Mouse (Mus musculus) hindbrain, embryonic 10.5 days (tissue): ENCODE measurements around the gene Eef2. TPM values are rescaled to one million over a fixed set of nuclear protein-coding genes. Genes with fewer than 3 reads are reported as not detected.
"Not testable (repeated sequence)": the region's sequence is repeated elsewhere in the genome, so short reads cannot be mapped to it uniquely, and the experiment has no call there.

ENCODE experiments used
- DNase-seq: peaks from one replicate; pipeline ENCODE4 v3.0.0-alpha.2; 2017; ENCODE audit warnings: low spot score
- H3K27ac ChIP-seq: fragments of 300-500 bp; sonication (generic); 2 replicates; pipeline ENCODE4 v1.5.1; 2016; ENCODE audit warnings: mild to moderate bottlenecking, moderate library complexity
- H3K27me3 ChIP-seq: fragments of 300-500 bp; sonication (generic); 2 replicates; pipeline ENCODE4 v1.6.1; 2016; ENCODE audit warnings: mild to moderate bottlenecking; ENCODE audit not compliant: poor library complexity, insufficient read depth, severe bottlenecking
- H3K36me3 ChIP-seq: fragments of 300-500 bp; sonication (generic); 2 replicates; pipeline ENCODE4 v1.6.1; 2016; ENCODE audit warnings: mild to moderate bottlenecking, moderate library complexity
- H3K4me1 ChIP-seq: fragments of 300-500 bp; sonication (generic); replicated peaks from 2 replicates; pipeline ENCODE4 v1.6.1; 2016; ENCODE audit warnings: mild to moderate bottlenecking
- H3K4me3 ChIP-seq: fragments of 300-500 bp; sonication (generic); 2 replicates; pipeline ENCODE4 v1.5.1; 2016; ENCODE audit warnings: mild to moderate bottlenecking, moderate library complexity
- H3K9me3 ChIP-seq: fragments of 300-500 bp; sonication (generic); 2 replicates; pipeline ENCODE4 v1.6.1; 2016; ENCODE audit warnings: mild to moderate bottlenecking, moderate library complexity
- WGBS: fragments of 180-500 bp; shearing (Covaris S2); methylation state at CpG from one replicate; pipeline ENCODE4 v1.1.7; 2016; 5-methylcytosine and 5-hydroxymethylcytosine counted together
- polyA plus RNA-seq: library from polyadenylated mRNA; unstranded; fragments of >200 nt; fragmentation: Nextera tagmentation; extraction: Ambion mirVana; gene quantifications from 2 replicates; pipeline ENCODE4 v1.2.1, GENCODE M21; 2016

The Eef2 gene
- polyA plus RNA-seq, 1 experiment from 2014 or later: 495 TPM

DNA sequence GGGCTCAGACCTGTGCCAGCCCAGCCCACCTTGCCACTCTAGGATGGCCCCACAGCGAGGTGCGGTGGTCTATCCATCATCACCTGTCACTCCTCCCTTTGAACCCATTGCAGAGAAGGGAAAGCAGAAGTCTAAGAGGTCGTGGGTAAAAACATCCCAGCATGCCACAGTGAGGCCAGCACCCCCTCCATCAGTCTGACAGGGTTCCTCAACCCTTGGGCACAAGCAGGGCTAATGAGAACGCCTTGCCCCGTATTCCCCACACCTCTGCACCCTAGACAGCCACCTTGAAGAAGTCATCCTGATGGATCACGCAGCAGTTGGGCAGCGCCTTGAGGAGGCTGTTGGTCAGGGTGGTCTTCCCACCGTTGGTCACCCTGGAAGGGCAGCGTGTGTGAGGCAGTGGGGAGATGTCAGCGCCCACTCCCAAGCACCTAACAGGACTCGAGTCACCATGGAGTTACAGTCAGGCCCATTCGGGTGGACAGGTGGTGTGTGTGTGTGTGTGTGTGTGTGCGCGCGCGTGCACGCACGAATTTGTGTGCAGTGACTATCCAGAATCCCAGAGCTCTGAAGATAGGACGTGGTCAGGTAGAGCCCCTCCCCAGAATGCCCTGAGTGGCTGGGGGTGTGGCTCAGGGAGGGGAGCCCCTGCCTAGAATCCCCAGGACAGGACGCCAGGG, 24.3 kb downstream of the Eef2 start:
- no peak for DNase-seq
- H3K4me3 ChIP-seq: no peak overlapping the region
- no peaks in the 10 kb centered on the region for H3K36me3 ChIP-seq
- H3K4me1 ChIP-seq: 0 out of 2 replicates have a peak, but pooled peaks cover 11% of the 10 kb centered on the region
- H3K27ac ChIP-seq: no peak overlapping the region
- H3K27me3 ChIP-seq: peaks cover 34% of the 10 kb centered on the region
- H3K9me3 ChIP-seq: no peaks in the 10 kb centered on the region
- WGBS: 81% methylated on average over 20 of the region's 20 CpGs

- H3K4me3 ChIP-seq: no peak within 1 kb of the TSS
- no peaks in the 10 kb centered on the region for H3K9me3 ChIP-seq
- no peak for DNase-seq
- H3K27me3 ChIP-seq: peaks cover 21% of the 10 kb centered on the region
- H3K4me1 ChIP-seq: 0 out of 2 replicates have a peak, but pooled peaks cover 11% of the 10 kb centered on the region
- 0 out of 2 replicates have a peak, but pooled peaks cover 6% of the 10 kb centered on the region for H3K36me3 ChIP-seq
- peak within 1 kb of the TSS; percentile 23; the same call in 1 of the 2 replicates for H3K27ac ChIP-seq
- WGBS: 63% methylated on average over 13 of the region's 13 CpGs
Observed at GRCm38 (mm10) chr10:81201807-81202758, 25.7 kb downstream of the Eef2 start, which contains the start of gene Nmrk2. TSS of gene Nmrk2 (minus strand) at chr10:81202051.

GRCm38 (mm10) chr10:81202978-81203720, 26.7 kb downstream of the Eef2 start:
- Histone ChIP-seq H3K4me3 (no peak overlapping the region), H3K36me3 (0 out of 2 replicates have a peak, but pooled peaks cover 11% of the 10 kb centered on the region), H3K4me1 (0 out of 2 replicates have a peak, but pooled peaks cover 11% of the 10 kb centered on the region), H3K27ac (no peak overlapping the region), H3K27me3 (peaks cover 18% of the 10 kb centered on the region), H3K9me3 (no peaks in the 10 kb centered on the region)
- DNase-seq: no peak
- WGBS: 68% methylated on average over 8 of the region's 8 CpGs

DNA sequence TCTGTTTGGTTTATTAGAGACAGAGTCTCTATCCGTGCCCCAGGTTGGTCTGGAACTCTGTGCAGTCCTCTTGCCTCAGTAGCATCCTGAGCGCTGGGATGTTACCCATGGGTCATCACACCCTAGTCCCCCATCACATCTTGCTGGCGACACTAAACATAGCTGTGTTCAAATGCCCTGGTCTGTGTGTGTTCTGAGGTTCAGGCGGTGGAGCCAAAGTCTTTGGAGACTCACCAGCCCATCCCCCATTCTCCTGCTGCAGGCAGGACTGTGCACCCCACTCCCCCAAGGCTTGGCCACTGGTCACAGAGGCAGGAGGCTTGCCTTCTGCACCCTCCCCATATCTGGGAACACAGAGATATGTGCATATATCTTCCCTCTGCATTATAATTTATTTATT, 27.7 kb downstream of the Eef2 start:
- 76% methylated on average over 4 of the region's 4 CpGs for WGBS
- Histone ChIP-seq H3K36me3 (0 out of 2 replicates have a peak, but pooled peaks cover 11% of the 10 kb centered on the region), H3K4me3 (no peak overlapping the region), H3K9me3 (no peaks in the 10 kb centered on the region), H3K27ac (no peak overlapping the region), H3K4me1 (0 out of 2 replicates have a peak, but pooled peaks cover 11% of the 10 kb centered on the region), H3K27me3 (peaks cover 18% of the 10 kb centered on the region)
- no peak for DNase-seq

DNA sequence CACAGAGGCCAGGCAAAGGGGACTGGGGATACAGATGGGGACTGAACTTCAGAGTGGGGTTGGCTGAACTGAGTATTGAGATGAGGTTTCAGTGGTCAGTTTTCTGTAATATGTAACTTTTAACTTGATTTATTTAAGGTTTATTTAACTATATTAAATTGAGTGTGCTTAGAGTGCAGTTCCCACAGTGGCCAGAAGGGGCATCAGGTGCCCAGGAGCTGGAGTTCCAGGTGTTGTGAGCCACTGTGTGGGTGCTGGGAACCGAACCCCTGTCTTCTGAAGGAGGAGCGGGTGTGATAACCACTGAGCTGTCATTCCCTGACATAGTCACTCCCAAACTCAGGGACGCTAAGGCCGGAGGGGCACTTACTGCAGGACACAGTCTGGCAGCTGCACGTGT, 33.7 kb downstream of the Eef2 start:
- Histone ChIP-seq H3K9me3 (peaks cover 24% of the 10 kb centered on the region), H3K36me3 (peaks cover 67% of the 10 kb centered on the region), H3K27ac (no peak overlapping the region), H3K27me3 (peaks cover 4% of the 10 kb centered on the region; the same call in 1 of the 2 replicates), H3K4me1 (no peaks in the 10 kb centered on the region), H3K4me3 (no peak overlapping the region)
- WGBS: 98% methylated on average over 5 of the region's 5 CpGs
- no peak for DNase-seq

DNA sequence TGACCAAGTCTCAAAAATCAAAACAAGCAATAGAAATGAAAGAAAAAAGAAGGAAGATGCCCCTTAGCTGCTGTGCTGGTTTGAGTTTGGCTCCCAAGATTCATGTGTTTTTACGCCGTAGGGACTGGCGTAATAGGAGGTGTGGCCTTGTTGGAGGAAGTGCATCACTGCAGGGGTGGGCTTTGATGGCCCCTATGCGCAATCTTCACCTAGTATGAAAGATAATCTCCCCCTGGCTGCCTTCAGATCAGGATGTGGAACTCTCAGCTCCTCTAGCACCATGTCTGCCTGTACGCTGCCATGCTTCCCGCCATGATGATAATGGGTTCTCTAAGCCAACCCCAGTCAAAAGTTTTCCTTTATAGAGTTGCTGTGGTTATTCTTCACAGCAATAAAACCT, 39.8 kb downstream of the Eef2 start:
- WGBS: 87% methylated on average over 6 of the region's 6 CpGs
- Histone ChIP-seq H3K36me3 (peaks cover 53% of the 10 kb centered on the region), H3K27ac (no peak overlapping the region), H3K4me3 (no peak overlapping the region), H3K4me1 (peaks cover 6% of the 10 kb centered on the region; the same call in 1 of the 2 replicates), H3K9me3 (peaks cover 16% of the 10 kb centered on the region; the same call in 1 of the 2 replicates), H3K27me3 (peaks cover 6% of the 10 kb centered on the region; the same call in 1 of the 2 replicates)
- DNase-seq: no peak

DNA sequence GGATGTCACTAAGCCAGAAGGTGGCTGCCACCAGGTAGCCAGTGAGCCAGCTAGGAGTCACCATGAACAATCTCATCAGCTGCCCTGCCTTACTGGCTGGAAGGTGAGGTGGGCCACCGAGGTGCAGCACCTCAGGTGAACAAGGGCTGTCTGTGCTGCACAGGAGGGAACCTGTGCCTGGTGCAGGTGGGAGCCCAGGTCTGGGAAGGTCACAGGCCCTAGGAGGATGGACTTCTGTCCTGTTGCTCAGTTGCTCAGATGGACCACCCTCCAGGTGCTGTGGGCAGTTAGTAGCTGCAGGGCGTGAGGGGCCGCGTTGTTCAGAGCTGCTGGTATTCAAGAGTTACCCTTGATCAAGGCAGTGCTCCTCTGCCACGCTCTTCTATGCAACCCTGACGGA, 40.4 kb downstream of the Eef2 start:
- Histone ChIP-seq H3K27ac (no peak overlapping the region), H3K36me3 (peaks cover 52% of the 10 kb centered on the region), H3K4me3 (no peak overlapping the region), H3K27me3 (peaks cover 6% of the 10 kb centered on the region; the same call in 1 of the 2 replicates), H3K9me3 (peaks cover 12% of the 10 kb centered on the region; the same call in 1 of the 2 replicates), H3K4me1 (peaks cover 6% of the 10 kb centered on the region; the same call in 1 of the 2 replicates)
- DNase-seq: no peak
- WGBS: 90% methylated on average over 6 of the region's 6 CpGs

DNA sequence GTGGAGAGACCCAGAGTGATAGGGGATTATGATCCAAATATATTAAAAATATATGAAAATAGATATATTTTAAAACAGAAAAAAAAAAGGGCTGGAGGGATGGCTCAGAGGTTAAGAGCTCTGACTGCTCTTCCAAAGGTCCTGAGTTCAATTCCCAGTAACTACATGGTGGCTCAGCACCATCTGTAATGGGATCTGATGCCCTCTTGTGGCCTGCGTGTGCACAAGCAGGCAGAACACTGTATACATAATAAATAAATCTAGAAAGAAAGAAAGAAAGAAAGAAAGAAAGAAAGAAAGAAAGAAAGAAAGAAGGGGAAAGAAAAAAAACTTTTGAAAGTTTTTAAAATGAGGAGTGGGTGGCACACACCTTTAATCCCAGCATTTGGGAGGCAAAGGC, 40.8 kb downstream of the Eef2 start:
- H3K27ac ChIP-seq, H3K4me3 ChIP-seq, H3K9me3 ChIP-seq, H3K4me1 ChIP-seq, DNase-seq, H3K27me3 ChIP-seq: not testable (repeated sequence)
- WGBS: 25% methylated on average over 1 of the region's 1 CpGs
- H3K36me3 ChIP-seq: peaks cover 51% of the 10 kb centered on the region

DNA sequence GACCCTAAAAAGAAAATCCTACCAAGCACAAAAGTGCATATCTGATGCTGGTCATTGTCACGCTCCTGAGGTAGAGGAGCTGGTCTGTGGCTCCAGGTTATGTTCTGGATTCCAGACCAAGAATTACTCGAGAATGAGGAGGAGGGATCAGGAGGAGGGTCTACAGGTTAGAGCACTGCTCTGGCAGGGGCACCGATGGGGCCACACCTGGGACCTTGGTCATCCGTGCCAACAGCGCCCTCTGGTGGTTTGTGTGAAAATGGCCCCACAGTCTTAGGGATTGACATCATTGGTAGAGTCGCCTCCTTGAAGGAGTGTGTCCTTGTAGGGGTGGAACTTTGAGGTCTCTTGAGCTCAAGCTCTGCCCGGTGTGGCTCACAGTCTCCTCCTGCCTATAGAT, 41.5 kb downstream of the Eef2 start:
- peak; percentile 59 for DNase-seq
- H3K36me3 ChIP-seq: peaks cover 44% of the 10 kb centered on the region
- peaks cover 6% of the 10 kb centered on the region; the same call in 1 of the 2 replicates for H3K27me3 ChIP-seq
- peaks cover 6% of the 10 kb centered on the region; the same call in 1 of the 2 replicates for H3K4me1 ChIP-seq
- 43% methylated on average over 7 of the region's 7 CpGs for WGBS
- no peak overlapping the region for H3K4me3 ChIP-seq
- no peak overlapping the region for H3K27ac ChIP-seq
- peaks cover under 1% of the 10 kb centered on the region; the same call in 1 of the 2 replicates for H3K9me3 ChIP-seq

GRCm38 (mm10) chr10:81221402-81222015, 45.1 kb downstream of the Eef2 start:
- Histone ChIP-seq H3K36me3 (peaks cover 24% of the 10 kb centered on the region; the same call in 1 of the 2 replicates), H3K4me3 (no peak overlapping the region), H3K9me3 (no peaks in the 10 kb centered on the region), H3K27me3 (peaks cover 6% of the 10 kb centered on the region; the same call in 1 of the 2 replicates), H3K27ac (no peak overlapping the region), H3K4me1 (peaks cover 6% of the 10 kb centered on the region; the same call in 1 of the 2 replicates)
- 89% methylated on average over 5 of the region's 5 CpGs for WGBS
- DNase-seq: no peak

DNA sequence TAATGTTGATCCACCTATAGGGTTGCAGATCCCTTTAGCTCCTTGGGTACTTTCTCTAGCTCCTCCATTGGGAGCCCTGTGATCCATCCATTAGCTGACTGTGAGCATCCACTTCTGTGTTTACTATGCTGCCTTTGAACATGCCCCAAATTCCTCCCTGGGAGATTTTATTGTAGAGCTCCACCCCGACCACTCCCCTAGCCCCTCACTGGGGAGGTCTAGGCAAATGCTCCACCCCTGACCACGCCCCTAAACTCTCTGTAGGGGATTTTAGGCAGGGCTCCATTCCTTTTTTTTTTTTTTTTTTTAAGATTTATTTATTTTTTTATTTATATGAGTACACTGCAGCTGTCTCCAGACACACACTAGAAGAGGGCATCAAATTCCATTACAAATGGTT, 47.3 kb downstream of the Eef2 start:
- WGBS: 62% methylated on average over 2 of the region's 2 CpGs
- H3K4me3 ChIP-seq: not testable (repeated sequence)
- H3K36me3 ChIP-seq: peaks cover 17% of the 10 kb centered on the region; the same call in 1 of the 2 replicates

More for the DNA sequence above, 47.3 kb downstream of the Eef2 start:
- H3K27me3 ChIP-seq, H3K27ac ChIP-seq, H3K9me3 ChIP-seq, DNase-seq, H3K4me1 ChIP-seq: not testable (repeated sequence)
